Mouse (Mus musculus): ENCODE results near the gene Cit. TPM values are rescaled to one million over a fixed set of nuclear protein-coding genes. Genes with fewer than 3 reads are reported as not detected.

The Cit gene
- total and polyA plus RNA-seq, 3 experiments = 21.5 to 32.9 (median 24.1) TPM

DNA sequence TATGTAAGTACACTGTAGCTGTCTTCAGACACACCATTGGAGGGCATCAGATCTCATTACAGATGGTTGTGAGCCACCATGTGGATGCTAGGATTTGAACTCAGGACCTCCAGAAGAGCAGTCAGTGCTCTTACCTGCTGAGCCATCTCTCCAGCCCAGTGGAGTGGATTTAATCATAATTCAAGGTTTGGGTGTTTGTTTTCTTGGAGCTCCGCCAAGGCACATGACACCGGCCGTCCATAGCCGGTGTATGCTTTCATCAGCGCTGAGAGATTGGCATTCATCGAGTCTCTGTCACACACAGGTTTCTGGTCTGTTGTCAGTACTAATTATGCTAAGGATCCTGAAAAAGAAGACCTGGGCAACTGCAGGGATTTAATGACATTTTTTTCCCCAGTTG is 7.0 kb upstream of the Cit start (continued):
- TF ChIP-seq MAFK (IDR thresholded peaks at IDR 0.05; ENCODE audit: borderline replicate concordance, low read depth, low read length) = no peak

DNA sequence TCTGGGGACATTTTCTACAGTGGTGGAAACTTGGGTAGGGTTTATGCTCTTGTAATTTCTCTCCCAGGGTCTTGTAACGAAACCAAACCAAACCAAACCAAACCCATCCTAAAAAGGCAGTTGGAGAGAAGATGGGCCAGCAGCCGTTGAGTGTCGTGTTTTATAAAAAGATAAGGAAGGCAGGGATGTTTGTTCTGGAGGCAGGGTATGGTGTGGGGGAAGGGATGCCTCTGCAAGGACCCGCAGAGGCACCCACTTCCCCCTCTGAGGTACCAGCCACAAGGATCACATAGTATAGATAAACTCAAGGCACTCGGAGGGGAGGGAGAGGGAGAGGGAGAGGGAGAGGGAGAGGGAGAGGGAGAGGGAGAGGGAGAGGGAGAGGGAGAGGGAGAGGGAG is 4.6 kb upstream of the Cit start:
- peaks cover 0 to 23% of the 10 kb centered on the region in 2 experiments; a peak in 2 of 4 replicates for H3K36me3 ChIP-seq (ENCODE audit: control insufficient read depth in 1 of 2, insufficient read depth in 2 of 2, low read length in 2 of 2)
- peak overlapping the region in 1 of 2 experiments; percentile 9; a peak in 2 of 4 replicates for H3K4me3 ChIP-seq (ENCODE audit: control insufficient read depth in 1 of 2, insufficient read depth in 1 of 2, low read depth in 2 of 2, low read length in 2 of 2)
- H3K79me2 ChIP-seq (ENCODE audit: control insufficient read depth, insufficient read depth, low read length, poor library complexity) = peaks cover 4% of the 10 kb centered on the region
- no peaks in the 10 kb centered on the region for H3K9me3 ChIP-seq (replicated peaks; ENCODE audit: insufficient read depth, low read length)
- no peaks in the 10 kb centered on the region for H3K27me3 ChIP-seq (ENCODE audit: control insufficient read depth in 1 of 2, insufficient read depth in 2 of 2, low read length in 2 of 2)
- peak; percentile 88 for DNase-seq (ENCODE audit: low read depth, low spot score)
- H3K27ac ChIP-seq (ENCODE audit: control insufficient read depth, low read depth, low read length) = peak overlapping the region; percentile 98
- peaks cover 12 to 16% of the 10 kb centered on the region in 2 experiments for H3K4me1 ChIP-seq (ENCODE audit: control insufficient read depth in 1 of 2, insufficient read depth in 2 of 2, low read length in 2 of 2)
- H3K9ac ChIP-seq (ENCODE audit: control insufficient read depth, low read depth, low read length, poor library complexity, severe bottlenecking) = peak overlapping the region; percentile 30
- no peak for TF ChIP-seq TBP (IDR thresholded peaks at IDR 0.05; ENCODE audit: low read depth, low read length)
- no peak for TF ChIP-seq POLR2AphosphoS2 (IDR thresholded peaks at IDR 0.05; ENCODE audit: low read length)
- no peak for TF ChIP-seq RAD21 (IDR thresholded peaks at IDR 0.05; ENCODE audit: low read depth, low read length)
- TF ChIP-seq CHD1 (IDR thresholded peaks at IDR 0.05; ENCODE audit: low read depth, low read length) = no peak
- TF ChIP-seq POLR2AphosphoS5 (IDR thresholded peaks at IDR 0.05; ENCODE audit: borderline replicate concordance, low read depth, low read length) = no peak
- TF ChIP-seq UBTF (IDR thresholded peaks at IDR 0.05; ENCODE audit: borderline replicate concordance, insufficient read depth, low read depth, low read length) = no peak
- TF ChIP-seq ZC3H11A (IDR thresholded peaks at IDR 0.05; ENCODE audit: low read depth, low read length) = no peak
- TF ChIP-seq NELFE (IDR thresholded peaks at IDR 0.05; ENCODE audit: low read depth, low read length) = peak; percentile 18; the same call in 1 of the 2 replicates
- peak; percentile 96 for TF ChIP-seq MYB (IDR thresholded peaks at IDR 0.05; ENCODE audit: low read depth, low read length)
- no peak for TF ChIP-seq MEF2A (IDR thresholded peaks at IDR 0.05; ENCODE audit: extremely low read depth, insufficient replicate concordance, low read depth, low read length, poor library complexity, severe bottlenecking)
- no peak for TF ChIP-seq ZNF384 (IDR thresholded peaks at IDR 0.05; ENCODE audit: low read depth, low read length)
- TF ChIP-seq MAX (IDR thresholded peaks at IDR 0.05; ENCODE audit: low read length) = 0 out of 2 replicates have a peak, but pooled peaks have one; percentile 3
- TF ChIP-seq RCOR1 (IDR thresholded peaks at IDR 0.05; ENCODE audit: low read depth, low read length) = peak; percentile 61
- peak; percentile 33; the same call in 1 of the 2 replicates for TF ChIP-seq ELF1 (IDR thresholded peaks at IDR 0.05; ENCODE audit: low read depth, low read length)
- peak; percentile 67 for TF ChIP-seq CHD2 (IDR thresholded peaks at IDR 0.05; ENCODE audit: low read length)
- no peak; the same call in 1 of the 2 replicates for TF ChIP-seq HCFC1 (IDR thresholded peaks at IDR 0.05; ENCODE audit: low read depth, low read length)
- TF ChIP-seq ETS1 (IDR thresholded peaks at IDR 0.05; ENCODE audit: low read depth, low read length) = peak; percentile 78
- no peak for TF ChIP-seq SMC3 (IDR thresholded peaks at IDR 0.05; ENCODE audit: low read depth, low read length)
- TF ChIP-seq E2F4 (IDR thresholded peaks at IDR 0.05; ENCODE audit: borderline replicate concordance, low read depth, low read length) = no peak
- no peak for TF ChIP-seq ZKSCAN1 (IDR thresholded peaks at IDR 0.05; ENCODE audit: low read depth, low read length)
- no peak for TF ChIP-seq KAT2A (conservative IDR thresholded peaks at IDR 0.05; ENCODE audit: low read depth, low read length)
- TF ChIP-seq MXI1 (IDR thresholded peaks at IDR 0.05; ENCODE audit: low read depth, low read length) = no peak; the same call in 1 of the 2 replicates
- no peak for TF ChIP-seq GABPA (IDR thresholded peaks at IDR 0.05; ENCODE audit: low read depth, low read length)
- no peak for TF ChIP-seq JUND (IDR thresholded peaks at IDR 0.05; ENCODE audit: low read depth, low read length)
- TF ChIP-seq USF2 (IDR thresholded peaks at IDR 0.05; ENCODE audit: borderline replicate concordance in 1 of 2, insufficient read depth in 1 of 2, low read depth in 1 of 2, low read length in 2 of 2) = no peak
- no peak for TF ChIP-seq USF1 (IDR thresholded peaks at IDR 0.05; ENCODE audit: low read depth, low read length)
- peak; percentile 79; the same call in 1 of the 2 replicates for TF ChIP-seq MAZ (IDR thresholded peaks at IDR 0.05; ENCODE audit: low read depth, low read length)
- peak; percentile 67 for TF ChIP-seq TAL1 (IDR thresholded peaks at IDR 0.05; ENCODE audit: low read length)
- peak; percentile 78 for TF ChIP-seq GATA1 (IDR thresholded peaks at IDR 0.05; ENCODE audit: low read depth, low read length)
- TF ChIP-seq POLR2A (IDR thresholded peaks at IDR 0.05; ENCODE audit: control insufficient read depth in 1 of 2, insufficient read depth in 1 of 2, low read depth in 1 of 2, low read length in 2 of 2, poor library complexity in 1 of 2) = 0 out of 4 replicates have a peak, but pooled peaks of 1 of the 2 experiments have one; percentile 35
- TF ChIP-seq MYC (IDR thresholded peaks at IDR 0.05; ENCODE audit: low read depth, low read length) = no peak
- peak; percentile 81 for TF ChIP-seq TCF12 (IDR thresholded peaks at IDR 0.05; ENCODE audit: low read depth, low read length)
- TF ChIP-seq NRF1 (IDR thresholded peaks at IDR 0.05; ENCODE audit: insufficient read depth, low read depth, low read length, poor library complexity, severe bottlenecking) = no peak
- TF ChIP-seq BHLHE40 (IDR thresholded peaks at IDR 0.05; ENCODE audit: borderline replicate concordance, low read depth, low read length) = 0 out of 2 replicates have a peak, but pooled peaks have one; percentile 31
- no peak for TF ChIP-seq MAFK (IDR thresholded peaks at IDR 0.05; ENCODE audit: borderline replicate concordance, low read depth, low read length)

Measured in MEL (cell line).